Mouse (Mus musculus) E14TG2a.4 (cell line): ENCODE data around the gene Farsa.

Experiments
- H3K27me3 ChIP-seq: 2 replicates; pipeline ENCODE4 v1.6.1; 2014; ENCODE audit warnings: low read length, control low read depth; ENCODE audit not compliant: insufficient read depth
- H3K36me3 ChIP-seq: 2 replicates; pipeline ENCODE4 v1.6.1; 2014; ENCODE audit warnings: low read length, control low read depth; ENCODE audit not compliant: insufficient read depth
- H3K4me1 ChIP-seq: replicated peaks from 2 replicates; pipeline ENCODE4 v1.6.1; 2014; ENCODE audit warnings: low read depth, low read length, control low read depth
- H3K4me3 ChIP-seq: replicated peaks from 2 replicates; pipeline ENCODE4 v1.5.1; 2014; ENCODE audit warnings: mild to moderate bottlenecking, low read length
- H3K9me3 ChIP-seq: 2 replicates; pipeline ENCODE4 v1.6.1; 2014; ENCODE audit warnings: low read length, control low read depth
- CTCF ChIP-seq: conservative IDR thresholded peaks from 2 replicates; pipeline ENCODE4 v1.5.1; 2014; ENCODE audit warnings: low read length
- NANOG ChIP-seq: IDR thresholded peaks from 2 replicates; pipeline ENCODE4 v1.6.1; 2014; ENCODE audit warnings: borderline replicate concordance, low read length, mixed read lengths
- POU5F1 ChIP-seq: IDR thresholded peaks from 2 replicates; pipeline ENCODE4 v1.6.1; 2014; ENCODE audit warnings: low read length, borderline replicate concordance

Gene Farsa

GRCm38 (mm10) chr8:84846722-84847572 lies 9.8 kb upstream of the Farsa start, which contains the start of gene Calr:
Calr (minus strand) TSS chr8:84846934.
- peaks cover 50% of the 10 kb centered on the region for H3K4me1 ChIP-seq
- H3K36me3 ChIP-seq: peaks cover 43% of the 10 kb centered on the region
- no peak for TF ChIP-seq NANOG
- TF ChIP-seq POU5F1: no peak
- TF ChIP-seq CTCF: no peak
- no peaks in the 10 kb centered on the region for H3K9me3 ChIP-seq
- peak within 1 kb of the TSS; percentile 100 for H3K4me3 ChIP-seq
- H3K27me3 ChIP-seq: no peaks in the 10 kb centered on the region

DNA sequence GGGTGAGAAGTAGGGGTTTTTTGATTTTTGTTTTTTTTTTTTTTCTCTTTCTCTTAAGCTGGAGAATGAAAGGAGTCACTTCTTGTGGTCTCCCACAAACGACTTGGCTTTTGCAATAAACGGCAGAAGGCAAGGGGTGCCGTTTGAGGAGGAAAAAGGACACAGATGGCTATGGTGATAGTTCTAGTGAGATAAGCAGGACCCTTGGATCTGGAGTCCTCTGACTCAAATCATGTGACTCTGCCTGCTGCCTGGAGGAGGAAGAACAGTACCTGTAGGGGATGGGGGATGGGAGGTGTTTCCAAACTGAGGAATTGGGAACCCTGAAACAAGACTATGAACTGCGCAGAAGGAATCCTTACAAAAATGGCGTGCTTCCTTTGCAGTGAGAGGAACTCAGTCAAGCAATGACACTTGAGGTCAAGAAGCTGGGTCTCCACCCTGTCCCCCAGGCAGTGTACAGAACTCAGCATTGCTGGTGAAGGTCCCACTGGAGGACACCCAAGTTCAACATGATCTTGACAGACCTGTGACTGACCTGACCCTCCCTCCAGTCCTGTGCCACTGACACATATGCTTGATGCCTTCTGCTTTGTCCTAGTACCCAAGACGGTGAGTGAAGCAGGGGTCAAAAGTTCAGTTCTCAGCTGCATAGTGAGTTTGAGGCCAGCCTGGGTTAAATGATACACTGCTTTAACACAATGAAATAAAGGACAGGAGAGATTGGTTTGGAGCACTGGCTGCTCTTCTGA lies 8.9 kb upstream of the Farsa start:
- H3K4me1 ChIP-seq: peaks cover 47% of the 10 kb centered on the region
- TF ChIP-seq CTCF (no peak), NANOG (no peak), POU5F1 (no peak)
- H3K36me3 ChIP-seq: peaks cover 34% of the 10 kb centered on the region
- no peaks in the 10 kb centered on the region for H3K9me3 ChIP-seq
- H3K27me3 ChIP-seq: no peaks in the 10 kb centered on the region
- H3K4me3 ChIP-seq: peak overlapping the region; percentile 77

DNA sequence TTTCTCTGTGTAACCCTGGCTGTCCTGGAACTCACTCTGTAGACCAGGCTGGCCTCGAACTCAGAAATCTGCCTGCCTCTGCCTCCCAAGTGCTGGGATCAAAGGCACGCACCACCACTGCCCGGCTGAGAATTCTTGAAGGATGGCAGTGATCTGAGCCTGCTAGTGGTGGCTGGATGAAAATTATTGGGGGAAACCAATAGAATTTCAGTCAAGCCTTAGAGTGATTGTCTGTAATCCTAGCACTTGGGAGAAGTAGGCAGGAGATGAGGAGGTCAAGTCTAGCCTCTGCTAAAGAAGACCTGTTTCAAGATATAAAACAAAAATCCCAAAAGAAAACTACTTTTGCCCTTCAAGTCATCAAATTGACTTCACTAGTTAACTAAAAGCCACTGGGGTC lies 355 bp upstream of the Farsa start:
- Histone ChIP-seq H3K4me3 (peak overlapping the region; percentile 100; the same call in 1 of the 2 replicates), H3K36me3 (peaks cover 33% of the 10 kb centered on the region), H3K27me3 (no peaks in the 10 kb centered on the region), H3K4me1 (peaks cover 48% of the 10 kb centered on the region), H3K9me3 (no peaks in the 10 kb centered on the region)
- TF ChIP-seq POU5F1 (no peak), NANOG (no peak), CTCF (no peak)

DNA sequence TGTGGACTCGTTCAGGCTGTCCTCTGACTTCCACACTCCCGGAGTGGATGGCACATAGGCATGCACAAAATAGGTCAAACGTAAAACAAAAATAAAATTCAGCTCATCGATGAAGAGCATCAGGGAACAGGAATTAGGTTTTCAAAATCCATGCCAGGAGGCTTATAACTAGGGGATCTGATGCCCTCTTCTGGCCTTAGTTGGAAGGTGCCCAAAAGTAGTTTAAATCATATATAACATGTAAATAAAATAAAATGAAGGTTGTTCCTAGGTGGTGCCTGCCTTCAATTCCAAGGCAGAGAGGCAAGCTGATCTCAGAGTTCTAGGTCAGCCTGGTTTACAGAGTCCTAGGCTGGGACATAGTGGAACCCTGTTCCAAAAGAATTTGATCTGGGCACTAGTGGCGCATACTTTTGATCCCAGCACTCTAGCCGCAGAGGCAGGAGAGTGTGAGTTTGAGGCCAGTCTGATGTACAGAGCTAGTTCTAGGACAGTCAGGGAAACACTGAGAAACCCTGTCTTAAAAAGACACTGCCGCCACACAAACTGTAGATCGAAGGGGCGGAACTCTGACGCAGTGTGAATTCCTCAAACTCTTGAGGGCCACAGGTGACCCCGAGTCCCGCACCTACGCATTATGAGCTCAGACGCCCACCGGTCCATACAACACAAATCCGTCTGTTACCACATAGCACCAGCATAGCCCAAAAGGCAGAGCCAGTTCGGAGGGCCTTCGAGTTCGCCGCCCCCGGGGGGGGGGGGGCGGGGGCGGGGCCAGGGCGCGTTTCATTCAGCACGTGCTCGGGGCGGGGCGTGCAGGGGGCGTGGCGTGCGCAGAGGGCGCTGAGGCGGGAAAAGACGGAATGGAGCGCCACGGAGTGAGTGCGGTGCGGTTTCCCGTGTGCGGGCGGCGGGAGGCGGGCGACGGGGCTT lies 14.9 kb downstream of the Farsa start, which contains the start of gene Syce2:
TSS of gene Syce2 (plus strand) at position 736 of the 933 bp plus-strand sequence.
- TF ChIP-seq POU5F1: no peak
- peak; percentile 3; the same call in 1 of the 2 replicates for TF ChIP-seq CTCF
- Histone ChIP-seq H3K4me3 (peak within 1 kb of the TSS; percentile 82), H3K27me3 (peaks cover 6% of the 10 kb centered on the region), H3K4me1 (peaks cover 26% of the 10 kb centered on the region), H3K36me3 (peaks cover 75% of the 10 kb centered on the region), H3K9me3 (no peaks in the 10 kb centered on the region)

GRCm38 (mm10) chr8:84872309-84872965 lies 15.6 kb downstream of the Farsa start:
- peaks cover 23% of the 10 kb centered on the region for H3K4me1 ChIP-seq
- H3K9me3 ChIP-seq: no peaks in the 10 kb centered on the region
- H3K36me3 ChIP-seq: peaks cover 75% of the 10 kb centered on the region
- TF ChIP-seq NANOG: no peak
- TF ChIP-seq POU5F1: no peak
- no peak for TF ChIP-seq CTCF
- peak overlapping the region; percentile 82 for H3K4me3 ChIP-seq
- H3K27me3 ChIP-seq: peaks cover 6% of the 10 kb centered on the region

GRCm38 (mm10) chr8:84873016-84873415 lies 16.2 kb downstream of the Farsa start:
- TF ChIP-seq NANOG (no peak), POU5F1 (no peak), CTCF (no peak)
- Histone ChIP-seq H3K27me3 (peaks cover 6% of the 10 kb centered on the region), H3K4me1 (peaks cover 23% of the 10 kb centered on the region), H3K9me3 (no peaks in the 10 kb centered on the region), H3K4me3 (peak overlapping the region; percentile 82), H3K36me3 (peaks cover 75% of the 10 kb centered on the region)

DNA sequence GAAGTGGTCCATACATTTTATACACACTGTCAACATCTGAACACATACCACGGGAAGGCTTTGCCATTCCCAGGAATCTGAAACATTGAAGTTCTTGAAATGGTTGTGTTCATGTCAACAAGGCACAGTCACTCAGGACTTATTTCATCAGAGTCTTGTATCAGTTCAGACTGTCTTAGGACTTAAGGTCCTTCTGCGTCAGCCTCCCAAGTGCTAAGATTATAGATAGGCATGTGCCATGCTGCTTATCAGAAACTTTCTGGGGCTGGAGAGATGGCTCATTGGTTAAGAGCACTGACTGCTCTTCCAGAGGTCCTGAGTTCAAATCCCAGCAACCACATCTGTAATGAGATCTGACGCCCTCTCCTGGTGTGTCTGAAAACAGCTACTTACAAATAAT lies 17.6 kb downstream of the Farsa start:
- no peak for TF ChIP-seq POU5F1
- no peak for TF ChIP-seq NANOG
- no peak for TF ChIP-seq CTCF
- Histone ChIP-seq H3K4me3 (no peak overlapping the region), H3K9me3 (no peaks in the 10 kb centered on the region), H3K4me1 (peaks cover 27% of the 10 kb centered on the region), H3K27me3 (peaks cover 6% of the 10 kb centered on the region), H3K36me3 (peaks cover 71% of the 10 kb centered on the region)
